Mouse (Mus musculus) CH12.LX (cell line): ENCODE results near the gene Ttc25. TPM values are rescaled to one million over a fixed set of nuclear protein-coding genes. Genes with fewer than 3 reads are reported as not detected.
A peak's percentile ranks its signal among the peaks of the same experiment; 100 is the strongest.

ENCODE experiments used
- DNase-seq: peaks from one replicate; pipeline ENCODE4 v3.0.0-alpha.2; 2013; ENCODE audit errors: extremely low read depth
- H3K27ac ChIP-seq: 2 replicates; pipeline ENCODE4 v1.5.1; 2012; ENCODE audit warnings: low read depth, mild to moderate bottlenecking, control low read depth, moderate library complexity; ENCODE audit not compliant: insufficient read depth
- H3K27me3 ChIP-seq: replicated peaks from 2 replicates; pipeline ENCODE3; 2012; ENCODE audit warnings: inconsistent platforms
- H3K36me3 ChIP-seq, 2 experiments: replicated peaks in 1 of 2; 2 replicates each; pipeline versions ENCODE3 to v1.6.1; 2012; ENCODE audit warnings: inconsistent platforms in 1 of 2, low read length in 1 of 2, mild to moderate bottlenecking in 1 of 2, mixed read lengths in 1 of 2, moderate library complexity in 1 of 2; ENCODE audit not compliant: control insufficient read depth in 1 of 2, insufficient read depth in 1 of 2
- H3K4me1 ChIP-seq, 2 experiments: 2 replicates each; pipeline ENCODE4 v1.6.1; 2012; ENCODE audit warnings: inconsistent platforms in 1 of 2, moderate library complexity in 1 of 2; ENCODE audit not compliant: insufficient read depth in 2 of 2, control insufficient read depth in 1 of 2
- H3K4me2 ChIP-seq: 2 replicates; pipeline ENCODE4 v1.6.1; 2012; ENCODE audit warnings: low read depth, mild to moderate bottlenecking, control low read depth; ENCODE audit not compliant: poor library complexity, insufficient read depth, severe bottlenecking
- H3K4me3 ChIP-seq, 3 experiments: fragments of 150-350 bp in 1 of 3; sonication (generic) in 1 of 3; replicated peaks in 1 of 3; 2 replicates each; pipeline versions ENCODE3 to v1.5.1; 2011 to 2012; ENCODE audit warnings: low read depth in 2 of 3, low read length in 2 of 3, mild to moderate bottlenecking in 2 of 3, moderate library complexity in 2 of 3, control low read depth in 1 of 3, improper control_type of control experiment in 1 of 3, inconsistent platforms in 1 of 3, mixed read lengths in 1 of 3; ENCODE audit not compliant: poor library complexity in 1 of 3
- H3K79me2 ChIP-seq: replicated peaks from 2 replicates; pipeline ENCODE4 v1.6.1; 2012; ENCODE audit warnings: mild to moderate bottlenecking, moderate library complexity; ENCODE audit not compliant: control insufficient read depth, poor library complexity, insufficient read depth, severe bottlenecking; ENCODE audit errors: extremely low read depth
- H3K9ac ChIP-seq: 2 replicates; pipeline ENCODE4 v1.6.1; 2012; ENCODE audit warnings: low read depth, mild to moderate bottlenecking, control low read depth, moderate library complexity; ENCODE audit not compliant: insufficient read depth
- H3K9me3 ChIP-seq: replicated peaks from 2 replicates; pipeline ENCODE3; 2012; ENCODE audit warnings: low read length, inconsistent platforms, mixed read lengths
- BHLHE40 ChIP-seq: IDR thresholded peaks from 2 replicates; pipeline ENCODE4 v1.6.1; 2011; ENCODE audit warnings: mild to moderate bottlenecking, low read depth, low read length, improper control_type of control experiment
- CHD1 ChIP-seq: IDR thresholded peaks from 2 replicates; pipeline ENCODE4 v1.6.1; 2012; ENCODE audit warnings: low read depth, low read length, improper control_type of control experiment, inconsistent platforms
- CHD2 ChIP-seq: IDR thresholded peaks from 2 replicates; pipeline ENCODE4 v1.6.1; 2011; ENCODE audit warnings: low read length, improper control_type of control experiment
- CTCF ChIP-seq, 2 experiments: IDR thresholded peaks in 1 of 2; conservative IDR thresholded peaks in 1 of 2; 2 replicates each; pipeline ENCODE4 v1.5.1; 2011 to 2012; ENCODE audit warnings: low read depth in 2 of 2, low read length in 2 of 2, improper control_type of control experiment in 1 of 2, inconsistent platforms in 1 of 2, mild to moderate bottlenecking in 1 of 2, moderate library complexity in 1 of 2
- E2F4 ChIP-seq: IDR thresholded peaks from 2 replicates; pipeline ENCODE4 v1.6.1; 2011; ENCODE audit warnings: low read depth, low read length, improper control_type of control experiment; ENCODE audit not compliant: insufficient replicate concordance
- ELF1 ChIP-seq: IDR thresholded peaks from 2 replicates; pipeline ENCODE4 v1.6.1; 2014; ENCODE audit warnings: low read depth, mild to moderate bottlenecking, inconsistent platforms, low read length, improper control_type of control experiment
- EP300 ChIP-seq: IDR thresholded peaks from 2 replicates; pipeline ENCODE4 v1.6.1; 2011; ENCODE audit warnings: low read length, improper control_type of control experiment
- ETS1 ChIP-seq: conservative IDR thresholded peaks from 2 replicates; pipeline ENCODE4 v1.6.1; 2012; ENCODE audit warnings: low read depth, mild to moderate bottlenecking, inconsistent platforms, low read length, improper control_type of control experiment, moderate library complexity
- GABPA ChIP-seq: IDR thresholded peaks from 2 replicates; pipeline ENCODE4 v1.6.1; 2012; ENCODE audit warnings: low read depth, low read length, improper control_type of control experiment, inconsistent platforms; ENCODE audit not compliant: insufficient replicate concordance
- IRF4 ChIP-seq: IDR thresholded peaks from 2 replicates; pipeline ENCODE4 v1.6.1; 2014; ENCODE audit warnings: low read depth, mild to moderate bottlenecking, inconsistent platforms, low read length, improper control_type of control experiment
- MAZ ChIP-seq: IDR thresholded peaks from 2 replicates; pipeline ENCODE4 v1.6.1; 2012; ENCODE audit warnings: low read depth, mild to moderate bottlenecking, inconsistent platforms, low read length, improper control_type of control experiment, moderate library complexity
- MEF2A ChIP-seq: IDR thresholded peaks from 2 replicates; pipeline ENCODE4 v1.6.1; 2014; ENCODE audit warnings: low read depth, mild to moderate bottlenecking, inconsistent platforms, low read length, improper control_type of control experiment, borderline replicate concordance
- MXI1 ChIP-seq: IDR thresholded peaks from 2 replicates; pipeline ENCODE4 v1.6.1; 2011; ENCODE audit warnings: mild to moderate bottlenecking, low read depth, low read length, improper control_type of control experiment
- MYC ChIP-seq: IDR thresholded peaks from 2 replicates; pipeline ENCODE4 v1.6.1; 2011; ENCODE audit warnings: low read depth, mild to moderate bottlenecking, improper control_type of control experiment, low read length
- NELFE ChIP-seq: IDR thresholded peaks from 2 replicates; pipeline ENCODE4 v1.6.1; 2011; ENCODE audit warnings: low read depth, low read length, improper control_type of control experiment
- PAX5 ChIP-seq: IDR thresholded peaks from 2 replicates; pipeline ENCODE4 v1.6.1; 2012; ENCODE audit warnings: low read length, inconsistent platforms, mixed read lengths
- POLR2AphosphoS2 ChIP-seq: IDR thresholded peaks from 2 replicates; pipeline ENCODE4 v1.6.1; 2011; ENCODE audit warnings: low read depth, low read length, improper control_type of control experiment
- RAD21 ChIP-seq: IDR thresholded peaks from 2 replicates; pipeline ENCODE4 v1.6.1; 2011; ENCODE audit warnings: low read depth, mild to moderate bottlenecking, low read length, improper control_type of control experiment, moderate library complexity
- RCOR1 ChIP-seq: conservative IDR thresholded peaks from 2 replicates; pipeline ENCODE4 v1.6.1; 2012; ENCODE audit warnings: low read depth, mild to moderate bottlenecking, inconsistent platforms, low read length, improper control_type of control experiment
- SIN3A ChIP-seq: IDR thresholded peaks from 2 replicates; pipeline ENCODE4 v1.6.1; 2012; ENCODE audit warnings: low read length, improper control_type of control experiment, inconsistent platforms
- TBP ChIP-seq: conservative IDR thresholded peaks from 2 replicates; pipeline ENCODE4 v1.6.1; 2011; ENCODE audit warnings: low read depth, low read length, improper control_type of control experiment
- TCF12 ChIP-seq: IDR thresholded peaks from 2 replicates; pipeline ENCODE4 v1.6.1; 2014; ENCODE audit warnings: low read depth, mild to moderate bottlenecking, inconsistent platforms, low read length, improper control_type of control experiment
- UBTF ChIP-seq: IDR thresholded peaks from 2 replicates; pipeline ENCODE4 v1.6.1; 2012; ENCODE audit warnings: low read depth, mild to moderate bottlenecking, inconsistent platforms, low read length, improper control_type of control experiment, moderate library complexity
- USF1 ChIP-seq: IDR thresholded peaks from 2 replicates; pipeline ENCODE4 v1.6.1; 2014; ENCODE audit warnings: low read depth, mild to moderate bottlenecking, inconsistent platforms, low read length, improper control_type of control experiment
- USF2 ChIP-seq: conservative IDR thresholded peaks from 2 replicates; pipeline ENCODE4 v1.6.1; 2011; ENCODE audit warnings: low read depth, low read length, improper control_type of control experiment
- ZC3H11A ChIP-seq: IDR thresholded peaks from 2 replicates; pipeline ENCODE4 v1.6.1; 2012; ENCODE audit warnings: low read depth, mild to moderate bottlenecking, inconsistent platforms, low read length, improper control_type of control experiment
- ZKSCAN1 ChIP-seq: IDR thresholded peaks from 2 replicates; pipeline ENCODE4 v1.6.1; 2012; ENCODE audit warnings: low read depth, inconsistent platforms, low read length, improper control_type of control experiment, borderline replicate concordance
- ZMIZ1 ChIP-seq: IDR thresholded peaks from 2 replicates; pipeline ENCODE4 v1.6.1; 2012; ENCODE audit warnings: low read depth, mild to moderate bottlenecking, inconsistent platforms, low read length, improper control_type of control experiment
- ZNF384 ChIP-seq: IDR thresholded peaks from 2 replicates; pipeline ENCODE4 v1.6.1; 2012; ENCODE audit warnings: low read depth, low read length, improper control_type of control experiment, inconsistent platforms
- dilution Hi-C: fragments of 300-500 bp; cut with MboI; formaldehyde crosslinking; loops from 2 replicates; pipeline ENCODE4 v1.14.3; 2020; ENCODE audit warnings: low sequenced_read_pairs; ENCODE audit not compliant: extremely low pct_unique_long_range_greater_than_20kb, extremely low pct_ligation_motif_present
- in situ Hi-C: fragments of 300-500 bp; cut with MboI; formaldehyde crosslinking; loops from 3 replicates; pipeline ENCODE4 v1.14.3; 2019; ENCODE audit warnings: low sequenced_read_pairs, low pct_ligation_motif_present, low pct_unique_long_range_greater_than_20kb, mixed read lengths
- polyA plus RNA-seq: library from polyadenylated mRNA; unstranded; fragments of >175 nt; gene quantifications from 2 replicates; pipeline ENCODE4 v1.2.1, GENCODE M21; 2012; ENCODE audit warnings: low read depth; ENCODE audit not compliant: insufficient read length
- total RNA-seq, 2 experiments: library from RNA; depleted of rRNA; stranded (reverse); fragments of 300-350 nt in 1 of 2; fragments of >200 nt in 1 of 2; gene quantifications; 2 replicates each; pipeline ENCODE4 v1.2.3; 2012 to 2014

Gene Ttc25
- total and polyA plus RNA-seq, 3 experiments, result 0.51 to 12.8 (median 1.3) TPM

GRCm38 (mm10) chr11:100582836-100583235 is 37.4 kb downstream of the Ttc25 start:
- TF ChIP-seq ZNF384 (0 out of 2 replicates have a peak, but pooled peaks have one; percentile 20), EP300 (peak; percentile 75; the same call in 1 of the 2 replicates), MXI1 (no peak; the same call in 1 of the 2 replicates), ETS1 (peak; percentile 75), ELF1 (peak; percentile 23; the same call in 1 of the 2 replicates), RAD21 (no peak), ZC3H11A (no peak), BHLHE40 (peak; percentile 65), E2F4 (no peak), CHD2 (0 out of 2 replicates have a peak, but pooled peaks have one; percentile 47), PAX5 (no peak), TBP (no peak), CTCF (conservative IDR thresholded peaks at IDR 0.05 in 1 of 2, IDR thresholded peaks at IDR 0.05 in 1 of 2; ENCODE audit: low read depth in 2 of 2, low read length in 2 of 2) (no peak), RCOR1 (no peak), MEF2A (0 out of 2 replicates have a peak, but pooled peaks have one; percentile 35), MAZ (0 out of 2 replicates have a peak, but pooled peaks have one; percentile 30), SIN3A (peak; percentile 66; the same call in 1 of the 2 replicates), UBTF (0 out of 2 replicates have a peak, but pooled peaks have one; percentile 18), TCF12 (peak; percentile 53; the same call in 1 of the 2 replicates), IRF4 (peak; percentile 84; the same call in 1 of the 2 replicates)
- H3K27me3 ChIP-seq, result no peaks in the 10 kb centered on the region
- H3K4me3 ChIP-seq, result peak overlapping the region in 1 of 3 experiments; percentile 14
- H3K36me3 ChIP-seq, result peaks cover 86 to 97% of the 10 kb centered on the region in 2 experiments
- H3K4me1 ChIP-seq, result peaks cover 62 to 99% of the 10 kb centered on the region in 2 experiments
- in situ Hi-C loops (no loop called here), dilution Hi-C loops (no loop called here)
- H3K4me2 ChIP-seq, result peak overlapping the region; percentile 67
- H3K9ac ChIP-seq, result peak overlapping the region; percentile 11
- H3K9me3 ChIP-seq, result no peaks in the 10 kb centered on the region
- peaks cover 30% of the 10 kb centered on the region for H3K79me2 ChIP-seq
- peak overlapping the region; percentile 83 for H3K27ac ChIP-seq
- no peak for DNase-seq

DNA sequence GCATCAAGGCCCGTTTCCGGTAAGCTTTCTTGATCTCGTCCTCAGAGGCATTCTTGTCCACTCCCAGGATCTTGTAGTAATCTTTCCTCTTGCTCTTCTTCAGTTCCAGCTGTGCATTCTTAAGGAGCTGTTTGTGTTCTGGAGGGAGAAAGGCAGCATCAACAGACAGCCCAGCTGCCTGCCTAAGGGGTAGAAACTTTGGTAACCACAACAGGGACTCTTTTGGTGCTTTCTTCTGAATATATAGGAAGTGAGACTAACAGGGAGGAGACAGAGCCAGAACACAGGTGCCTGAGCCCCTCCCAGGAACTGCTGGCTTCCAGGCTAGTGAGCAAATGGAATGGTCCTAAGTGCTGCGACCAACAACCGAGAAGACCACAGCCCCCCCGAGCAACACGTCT is 39.2 kb downstream of the Ttc25 start:
- Histone ChIP-seq H3K4me1 (peaks cover 57 to 97% of the 10 kb centered on the region in 2 experiments), H3K27ac (peak overlapping the region; percentile 83), H3K79me2 (peaks cover 18% of the 10 kb centered on the region), H3K9me3 (no peaks in the 10 kb centered on the region), H3K27me3 (no peaks in the 10 kb centered on the region), H3K9ac (no peak overlapping the region), H3K4me3 (peak overlapping the region; percentile 7 to 36 (median 10)), H3K36me3 (peaks cover 81 to 95% of the 10 kb centered on the region in 2 experiments), H3K4me2 (peak overlapping the region; percentile 41; the same call in 1 of the 2 replicates)
- in situ Hi-C loops (no loop called here), dilution Hi-C loops (no loop called here)
- peak; percentile 80 for DNase-seq
- no peak for TF ChIP-seq NELFE
- TF ChIP-seq CHD1, result no peak
- no peak for TF ChIP-seq ZC3H11A
- TF ChIP-seq RCOR1, result peak; percentile 82; the same call in 1 of the 2 replicates
- TF ChIP-seq GABPA, result no peak
- TF ChIP-seq ZKSCAN1, result no peak
- TF ChIP-seq RAD21, result no peak
- TF ChIP-seq MAZ, result peak; percentile 73; the same call in 1 of the 2 replicates
- TF ChIP-seq USF2, result no peak
- peak; percentile 57 for TF ChIP-seq BHLHE40
- no peak; the same call in 1 of the 2 replicates for TF ChIP-seq MYC
- no peak for TF ChIP-seq POLR2AphosphoS2
- no peak for TF ChIP-seq ZMIZ1
- TF ChIP-seq PAX5, result no peak
- no peak for TF ChIP-seq CTCF (conservative IDR thresholded peaks at IDR 0.05 in 1 of 2, IDR thresholded peaks at IDR 0.05 in 1 of 2; ENCODE audit: low read depth in 2 of 2, low read length in 2 of 2)
- peak; percentile 94 for TF ChIP-seq EP300
- TF ChIP-seq E2F4, result no peak
- peak; percentile 78 for TF ChIP-seq ETS1
- TF ChIP-seq UBTF, result no peak
- no peak for TF ChIP-seq USF1
- TF ChIP-seq TCF12, result peak; percentile 97
- TF ChIP-seq SIN3A, result peak; percentile 76; the same call in 1 of the 2 replicates
